Mouse (Mus musculus): Measurements from ENCODE around the gene Clstn2.

Gene Clstn2

GRCm38 (mm10) chr9:97773911-97774310 lies 259.1 kb downstream of the Clstn2 start:
- no peak for DNase-seq (ENCODE audit: low spot score)

GRCm38 (mm10) chr9:97772431-97772830 lies 260.6 kb downstream of the Clstn2 start:
- no peak for DNase-seq (ENCODE audit: low spot score)

- no peak for DNase-seq (ENCODE audit: low spot score)
These were observed 263.6 kb downstream of the Clstn2 start for GRCm38 (mm10) chr9:97769331-97769730.

- DNase-seq (ENCODE audit: low spot score): no peak
These were observed 267.7 kb downstream of the Clstn2 start for GRCm38 (mm10) chr9:97765251-97765767.

GRCm38 (mm10) chr9:97763048-97763447 lies 269.9 kb downstream of the Clstn2 start:
- no peak for DNase-seq (ENCODE audit: low spot score)

- DNase-seq (ENCODE audit: low spot score): no peak
These were observed 277.2 kb downstream of the Clstn2 start for GRCm38 (mm10) chr9:97755599-97756270.

- DNase-seq (ENCODE audit: low spot score): no peak
These were observed 279.3 kb downstream of the Clstn2 start for GRCm38 (mm10) chr9:97753715-97754114.

GRCm38 (mm10) chr9:97746574-97746973 lies 286.4 kb downstream of the Clstn2 start:
- no peak for DNase-seq (ENCODE audit: low spot score)

- no peak for DNase-seq (ENCODE audit: low spot score)
These were observed 305.1 kb downstream of the Clstn2 start for GRCm38 (mm10) chr9:97727715-97728486.

- no peak for DNase-seq (ENCODE audit: low spot score)
These were observed 315.3 kb downstream of the Clstn2 start for GRCm38 (mm10) chr9:97717728-97718127.

GRCm38 (mm10) chr9:97717005-97717404 lies 316.0 kb downstream of the Clstn2 start:
- DNase-seq (ENCODE audit: low spot score): no peak

GRCm38 (mm10) chr9:97712888-97713287 lies 320.1 kb downstream of the Clstn2 start:
- no peak for DNase-seq (ENCODE audit: low spot score)

- no peak for DNase-seq (ENCODE audit: low spot score)
These were observed 329.0 kb downstream of the Clstn2 start for GRCm38 (mm10) chr9:97703901-97704503.

- no peak for DNase-seq (ENCODE audit: low spot score)
These were observed 330.0 kb downstream of the Clstn2 start for GRCm38 (mm10) chr9:97702989-97703388.

- no peak for DNase-seq (ENCODE audit: low spot score)
These were observed 333.0 kb downstream of the Clstn2 start for GRCm38 (mm10) chr9:97699983-97700382.

GRCm38 (mm10) chr9:97699020-97699419 lies 334.0 kb downstream of the Clstn2 start:
- DNase-seq (ENCODE audit: low spot score): no peak

GRCm38 (mm10) chr9:97698071-97698470 lies 334.9 kb downstream of the Clstn2 start:
- no peak for DNase-seq (ENCODE audit: low spot score)

GRCm38 (mm10) chr9:97696655-97697235 lies 336.2 kb downstream of the Clstn2 start:
- no peak for DNase-seq (ENCODE audit: low spot score)

- no peak for DNase-seq (ENCODE audit: low spot score)
These were observed 337.7 kb downstream of the Clstn2 start for GRCm38 (mm10) chr9:97695278-97695677.

- DNase-seq (ENCODE audit: low spot score): no peak
These were observed 346.1 kb downstream of the Clstn2 start for GRCm38 (mm10) chr9:97686826-97687425.

GRCm38 (mm10) chr9:97685664-97686063 lies 347.3 kb downstream of the Clstn2 start:
- DNase-seq (ENCODE audit: low spot score): peak; percentile 59

- DNase-seq (ENCODE audit: low spot score): no peak
These were observed 353.1 kb downstream of the Clstn2 start for GRCm38 (mm10) chr9:97679878-97680277.

All from testis, postnatal 14 days (tissue).